Mouse (Mus musculus) left cerebral cortex, postnatal 10 days (tissue): ENCODE measurements at regions not wholly inside any gene's neighbourhood (a gene's known extent, or its start where the extent isn't known, plus 50 kb on each side); places are given as distances from the start of the nearest gene placed in this dataset.

Experiments used
- DNase-seq, 2 experiments: peaks; one replicate each; pipeline ENCODE4 v3.0.0; 2021 to 2022; ENCODE audit warnings: low spot score in 2 of 2, mixed read lengths in 1 of 2; ENCODE audit errors: extremely low spot score in 1 of 2
- intact Hi-C: fragments of 180-260 bp; cut with DNase I; formaldehyde crosslinking; loops from one replicate; pipeline ENCODE4 v1.15.1; 2025

GRCm38 (mm10) chr17:76205082-76205481, 653.3 kb upstream of the Fam98a start:
- intact Hi-C loops: no loop called here
- DNase-seq: no peak

GRCm38 (mm10) chr17:76184813-76185212, 633.1 kb upstream of the Fam98a start:
- intact Hi-C loops: no loop called here
- no peak for DNase-seq

GRCm38 (mm10) chr17:76136660-76137495, 585.1 kb upstream of the Fam98a start:
- DNase-seq: no peak
- intact Hi-C loops: no loop called here

- DNase-seq: no peak
- intact Hi-C loops: no loop called here
Measured at GRCm38 (mm10) chr17:76134030-76134429, 582.3 kb upstream of the Fam98a start.

- peak in 1 of 2 experiments; percentile 45 for DNase-seq
- intact Hi-C loops: no loop called here
Measured at GRCm38 (mm10) chr17:76125260-76125659, 573.5 kb upstream of the Fam98a start.

GRCm38 (mm10) chr17:76111315-76112195, 559.8 kb upstream of the Fam98a start:
- peak in 1 of 2 experiments; percentile 12 for DNase-seq
- intact Hi-C loops: no loop called here

- no peak for DNase-seq
- intact Hi-C loops: no loop called here
Measured at GRCm38 (mm10) chr17:76110856-76111255, 559.1 kb upstream of the Fam98a start.

GRCm38 (mm10) chr17:76083536-76083935, 531.8 kb upstream of the Fam98a start:
- no peak for DNase-seq
- intact Hi-C loops: no loop called here

GRCm38 (mm10) chr17:76081780-76082179, 530.0 kb upstream of the Fam98a start:
- no peak for DNase-seq
- intact Hi-C loops: no loop called here

GRCm38 (mm10) chr17:76046438-76046837, 494.7 kb upstream of the Fam98a start:
- intact Hi-C loops: no loop called here
- DNase-seq: no peak

- no peak for DNase-seq
- intact Hi-C loops: no loop called here
Measured at GRCm38 (mm10) chr17:76032710-76033109, 481.0 kb upstream of the Fam98a start.

- intact Hi-C loops: no loop called here
- no peak for DNase-seq
Measured at GRCm38 (mm10) chr17:76008011-76008410, 456.3 kb upstream of the Fam98a start.

- intact Hi-C loops: no loop called here
- DNase-seq: no peak
Measured at GRCm38 (mm10) chr17:76002836-76003235, 451.1 kb upstream of the Fam98a start.

GRCm38 (mm10) chr17:75961371-75961770, 409.6 kb upstream of the Fam98a start:
- DNase-seq: no peak
- intact Hi-C loops: no loop called here

GRCm38 (mm10) chr17:75936686-75937380, 385.1 kb upstream of the Fam98a start:
- intact Hi-C loops: no loop called here
- DNase-seq: no peak

GRCm38 (mm10) chr17:75931022-75931421, 379.3 kb upstream of the Fam98a start:
- DNase-seq: peak in 1 of 2 experiments; percentile 2
- intact Hi-C loops: no loop called here

- intact Hi-C loops: no loop called here
- DNase-seq: no peak
Measured at GRCm38 (mm10) chr17:75920240-75920639, 368.5 kb upstream of the Fam98a start.

GRCm38 (mm10) chr17:75917020-75917419, 365.3 kb upstream of the Fam98a start:
- intact Hi-C loops: no loop called here
- no peak for DNase-seq

GRCm38 (mm10) chr17:75916590-75916989, 364.8 kb upstream of the Fam98a start:
- intact Hi-C loops: no loop called here
- no peak for DNase-seq
